Mouse (Mus musculus) neural tube, embryonic 13.5 days (tissue): ENCODE data around the gene Atp5l. TPM values are rescaled to one million over a fixed set of nuclear protein-coding genes. Genes with fewer than 3 reads are reported as not detected.

Experiments used
- ATAC-seq: fragments of 200-750 bp; cut with Nextera tagmentation; 2 replicates; pipeline ENCODE4 v1.8.0; 2017; ENCODE audit warnings: low read depth, mild to moderate bottlenecking, moderate TSS enrichment, moderate library complexity
- H3K27ac ChIP-seq: fragments of 300-500 bp; sonication (generic); replicated peaks from 2 replicates; pipeline ENCODE4 v1.5.1; 2015; ENCODE audit warnings: moderate library complexity, mild to moderate bottlenecking, inconsistent platforms
- H3K27me3 ChIP-seq: fragments of 300-500 bp; sonication (generic); 2 replicates; pipeline ENCODE4 v1.6.1; 2015; ENCODE audit warnings: mild to moderate bottlenecking, inconsistent platforms
- H3K36me3 ChIP-seq: fragments of 300-500 bp; sonication (generic); 2 replicates; pipeline ENCODE4 v1.6.1; 2015; ENCODE audit warnings: mild to moderate bottlenecking, inconsistent platforms
- H3K4me1 ChIP-seq: fragments of 300-500 bp; sonication (generic); replicated peaks from 2 replicates; pipeline ENCODE4 v1.6.1; 2015; ENCODE audit warnings: inconsistent platforms
- H3K4me2 ChIP-seq: fragments of 300-500 bp; sonication (generic); 2 replicates; pipeline ENCODE4 v1.6.1; 2015; ENCODE audit warnings: inconsistent platforms, mild to moderate bottlenecking, moderate library complexity
- H3K4me3 ChIP-seq: fragments of 300-500 bp; sonication (generic); 2 replicates; pipeline ENCODE4 v1.5.1; 2015; ENCODE audit warnings: mild to moderate bottlenecking, inconsistent platforms
- H3K9ac ChIP-seq: fragments of 300-500 bp; sonication (generic); 2 replicates; pipeline ENCODE4 v1.6.1; 2015; ENCODE audit warnings: moderate library complexity, mild to moderate bottlenecking, inconsistent platforms
- H3K9me3 ChIP-seq: fragments of 300-500 bp; sonication (generic); 2 replicates; pipeline ENCODE4 v1.6.1; 2016; ENCODE audit warnings: inconsistent platforms
- WGBS: fragments of 180-500 bp; shearing (Covaris S2); methylation state at CpG from one replicate; pipeline ENCODE4 v1.1.7; 2015; 5-methylcytosine and 5-hydroxymethylcytosine counted together
- polyA plus RNA-seq: library from polyadenylated mRNA; unstranded; fragments of >200 nt; fragmentation: Nextera tagmentation; extraction: Ambion mirVana; gene quantifications from 2 replicates; pipeline ENCODE4 v1.2.1, GENCODE M21; 2015

Atp5l gene
- polyA plus RNA-seq, 1 experiment from 2014 or later, result 838 TPM

DNA sequence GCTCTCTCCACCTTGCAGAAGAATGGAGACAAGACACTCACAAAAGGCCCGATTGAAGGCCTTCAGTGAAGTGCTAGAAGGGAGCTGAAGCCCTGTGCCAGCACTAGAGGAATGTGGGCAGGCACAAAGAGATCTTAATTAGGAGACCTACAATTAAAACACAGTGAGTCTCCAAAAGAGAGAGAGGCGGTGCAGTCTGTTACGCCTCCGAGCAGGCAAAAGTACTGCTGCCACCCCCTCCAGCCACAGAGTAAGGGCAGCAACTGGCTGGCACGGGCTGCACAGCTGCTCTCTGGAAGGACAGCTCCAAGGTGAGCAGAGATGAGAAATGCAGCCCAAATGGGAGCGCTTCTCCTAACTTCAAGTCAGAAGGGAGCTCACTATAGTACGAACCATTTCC lies 45.1 kb downstream of the Atp5l start:
- Histone ChIP-seq H3K27me3 (no peaks in the 10 kb centered on the region), H3K4me3 (no peak overlapping the region), H3K9me3 (no peaks in the 10 kb centered on the region), H3K9ac (peak overlapping the region; percentile 48; the same call in 1 of the 2 replicates), H3K4me1 (peaks cover 89% of the 10 kb centered on the region), H3K36me3 (no peaks in the 10 kb centered on the region; the same call in 1 of the 2 replicates), H3K4me2 (peak overlapping the region; percentile 18), H3K27ac (no peak overlapping the region)
- WGBS, result 24% methylated on average over 7 of the region's 7 CpGs
- no peak for ATAC-seq

DNA sequence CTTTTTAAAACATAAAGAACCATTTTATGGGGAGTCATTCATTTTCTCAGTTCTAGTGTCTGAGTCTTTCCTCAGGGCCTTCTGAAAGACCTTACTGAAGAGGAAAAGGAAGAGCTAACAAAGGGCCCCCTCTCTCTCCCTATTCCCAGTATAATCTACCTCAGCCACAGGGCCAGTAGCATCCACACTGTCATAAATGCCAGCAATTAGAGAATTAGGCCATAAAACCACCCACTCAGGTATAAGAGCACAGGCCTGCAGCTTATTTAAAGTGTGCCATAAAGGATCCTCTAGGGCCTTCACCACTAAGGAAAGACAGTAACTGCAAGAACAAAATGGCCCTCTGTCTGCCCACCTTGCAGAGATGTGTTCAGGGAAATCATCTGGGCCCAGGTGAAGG lies 46.3 kb downstream of the Atp5l start:
- H3K36me3 ChIP-seq, result no peaks in the 10 kb centered on the region; the same call in 1 of the 2 replicates
- H3K9me3 ChIP-seq, result no peaks in the 10 kb centered on the region
- no peaks in the 10 kb centered on the region for H3K27me3 ChIP-seq
- no peak overlapping the region for H3K4me2 ChIP-seq
- peak overlapping the region; percentile 50; the same call in 1 of the 2 replicates for H3K27ac ChIP-seq
- ATAC-seq, result no peak
- peaks cover 90% of the 10 kb centered on the region for H3K4me1 ChIP-seq
- no peak overlapping the region for H3K4me3 ChIP-seq
- H3K9ac ChIP-seq, result no peak overlapping the region

DNA sequence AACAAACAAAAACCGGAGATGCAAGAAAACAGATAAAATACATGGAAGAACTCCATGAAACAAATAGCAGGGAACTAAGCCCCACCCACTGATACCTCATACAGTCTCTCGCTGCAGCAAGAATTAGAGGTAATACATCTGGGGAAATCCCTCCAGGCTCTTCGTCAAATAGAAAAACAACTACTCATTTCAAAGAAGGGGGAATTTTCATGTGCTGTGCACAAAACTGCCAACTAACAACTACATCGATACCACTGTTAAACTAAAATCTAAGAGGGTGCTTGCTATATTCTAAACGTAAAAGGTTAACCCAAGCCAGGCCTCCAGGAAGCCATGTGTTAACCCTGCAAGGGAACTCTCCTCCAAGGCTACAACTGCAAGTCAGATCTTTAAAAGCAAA lies 46.9 kb downstream of the Atp5l start:
- Histone ChIP-seq H3K9ac (no peak overlapping the region), H3K4me2 (peak overlapping the region; percentile 20), H3K4me1 (peaks cover 89% of the 10 kb centered on the region), H3K4me3 (no peak overlapping the region), H3K9me3 (no peaks in the 10 kb centered on the region), H3K36me3 (no peaks in the 10 kb centered on the region; the same call in 1 of the 2 replicates), H3K27me3 (no peaks in the 10 kb centered on the region), H3K27ac (peak overlapping the region; percentile 50; the same call in 1 of the 2 replicates)
- WGBS, result 44% methylated on average over 5 of the region's 5 CpGs
- no peak for ATAC-seq

DNA sequence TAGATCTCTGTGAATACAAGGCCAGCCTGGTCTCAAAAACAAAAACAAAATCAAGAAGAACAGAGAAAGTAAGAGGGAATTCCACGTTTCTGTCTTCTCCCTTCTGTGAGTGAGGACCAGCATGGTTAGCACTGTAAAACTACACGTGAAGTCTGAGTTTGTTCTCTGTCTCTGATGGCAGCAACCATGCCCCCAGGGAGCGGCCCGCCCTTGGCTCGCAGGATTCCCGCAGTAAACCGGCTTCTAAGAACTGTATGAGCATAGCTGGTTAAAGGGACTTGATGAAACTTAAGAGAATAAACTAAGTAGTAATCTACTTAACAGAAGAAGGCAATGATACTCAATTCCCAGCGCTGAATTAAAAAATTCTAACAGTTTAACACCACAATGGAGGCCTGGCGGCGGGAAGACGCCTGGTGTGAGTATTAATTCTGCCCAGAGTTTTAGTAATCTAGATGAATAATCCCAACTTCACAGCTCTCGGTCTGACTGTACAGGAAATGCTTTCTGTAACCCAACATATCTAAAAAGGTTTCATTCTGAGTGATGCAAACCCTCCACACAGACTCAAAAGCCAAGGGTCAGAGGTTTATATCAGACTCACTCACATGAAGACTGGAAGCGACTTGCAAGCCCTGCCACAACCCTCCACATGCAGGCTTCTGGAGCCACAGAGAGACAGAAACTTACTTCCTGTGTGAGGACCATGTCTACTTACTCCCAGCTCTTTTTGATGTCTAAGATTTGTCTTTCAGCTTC lies 52.0 kb downstream of the Atp5l start:
- no peak overlapping the region for H3K9ac ChIP-seq
- WGBS, result 77% methylated on average over 13 of the region's 13 CpGs
- no peak for ATAC-seq
- peaks cover 20% of the 10 kb centered on the region for H3K36me3 ChIP-seq
- H3K4me1 ChIP-seq, result peaks cover 70% of the 10 kb centered on the region
- H3K27me3 ChIP-seq, result no peaks in the 10 kb centered on the region
- no peak overlapping the region for H3K4me2 ChIP-seq
- H3K9me3 ChIP-seq, result no peaks in the 10 kb centered on the region
- no peak overlapping the region for H3K27ac ChIP-seq
- no peak overlapping the region for H3K4me3 ChIP-seq

DNA sequence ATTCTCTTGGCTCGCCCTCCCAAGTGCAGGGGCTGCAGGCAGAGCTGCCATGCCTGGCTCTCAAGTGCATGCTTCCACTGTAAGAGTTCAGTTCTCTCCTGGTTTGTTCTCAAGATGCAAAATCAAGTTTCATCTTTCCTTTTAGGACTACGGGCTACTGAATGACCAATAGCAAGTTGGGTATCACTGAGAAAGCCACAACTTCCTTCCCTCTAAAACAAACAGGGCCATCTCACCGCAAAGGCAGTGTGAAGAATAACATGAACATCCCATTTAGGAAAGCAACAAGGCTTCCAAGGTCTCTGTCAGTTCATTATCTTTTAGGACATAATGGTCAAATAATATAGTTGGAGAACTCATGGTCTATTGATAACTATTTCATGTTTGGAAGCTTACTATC lies 52.9 kb downstream of the Atp5l start:
- Histone ChIP-seq H3K4me2 (no peak overlapping the region), H3K4me1 (peaks cover 61% of the 10 kb centered on the region), H3K4me3 (no peak overlapping the region), H3K36me3 (peaks cover 20% of the 10 kb centered on the region), H3K9ac (no peak overlapping the region), H3K27me3 (no peaks in the 10 kb centered on the region), H3K9me3 (no peaks in the 10 kb centered on the region), H3K27ac (no peak overlapping the region)
- ATAC-seq, result no peak
- 91% methylated on average over 3 of the region's 3 CpGs for WGBS

DNA sequence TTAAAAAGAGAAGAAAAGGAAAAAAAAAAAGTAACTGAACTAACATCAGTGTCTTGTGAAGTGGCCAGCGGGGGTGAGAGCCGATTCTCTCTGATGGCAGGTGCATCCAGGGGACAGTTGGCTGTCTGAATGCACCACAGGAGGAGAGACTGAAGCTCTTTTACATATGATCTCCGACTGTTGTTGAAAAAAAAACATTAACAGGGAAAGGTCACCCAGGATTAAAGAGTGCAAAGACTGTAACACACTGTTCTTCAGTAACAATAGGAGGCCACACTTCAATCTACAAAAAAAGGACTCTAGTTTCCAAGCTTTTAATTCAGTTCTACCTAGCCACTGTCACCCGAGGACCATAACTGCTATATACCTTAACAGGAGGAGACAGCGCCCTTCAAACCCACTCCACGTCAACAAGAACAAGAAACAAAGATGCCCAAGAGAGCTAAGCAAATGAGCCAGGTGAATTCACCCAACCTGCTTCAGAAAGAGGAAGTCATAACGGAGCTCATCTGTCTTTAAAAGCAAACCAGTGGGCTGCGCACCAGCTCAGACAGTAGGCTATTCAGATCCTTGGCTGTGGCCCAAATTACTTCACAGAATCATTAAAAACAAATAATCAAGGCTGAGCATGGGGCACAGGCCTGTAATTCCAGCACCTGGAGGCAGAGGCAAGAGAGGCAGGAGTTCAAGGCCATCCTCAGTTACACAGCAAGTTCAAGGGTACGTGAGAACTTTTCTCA lies 53.9 kb downstream of the Atp5l start:
- peaks cover 58% of the 10 kb centered on the region for H3K4me1 ChIP-seq
- WGBS, result 45% methylated on average over 9 of the region's 9 CpGs
- ATAC-seq, result no peak

More for the DNA sequence above, 53.9 kb downstream of the Atp5l start:
- Histone ChIP-seq H3K9me3 (no peaks in the 10 kb centered on the region), H3K36me3 (peaks cover 27% of the 10 kb centered on the region), H3K9ac (no peak overlapping the region), H3K27ac (peak overlapping the region; percentile 2), H3K4me3 (no peak overlapping the region), H3K4me2 (no peak overlapping the region), H3K27me3 (no peaks in the 10 kb centered on the region)

Other genes starting within 250 kb of the Atp5l start
- gene Treh, start 247.5 kb downstream of the Atp5l start, polyA plus RNA-seq, result not detected in 2 replicates
- gene Phldb1, start 185.5 kb downstream of the Atp5l start, polyA plus RNA-seq, result 42.5 and 43.7 TPM in 2 replicates
- gene Arcn1, start 152.9 kb downstream of the Atp5l start, polyA plus RNA-seq, result 147 and 168 TPM in 2 replicates
- gene Ift46, start 152.8 kb downstream of the Atp5l start, polyA plus RNA-seq, result 172 and 174 TPM in 2 replicates
- gene Tmem25, start 121.4 kb downstream of the Atp5l start, polyA plus RNA-seq, result 13.8 and 14.1 TPM in 2 replicates
- not detected in 2 replicates for gene Ttc36, start 117.7 kb downstream of the Atp5l start, polyA plus RNA-seq
- gene Kmt2a, start 39.4 kb downstream of the Atp5l start, polyA plus RNA-seq, result 20.9 and 25.0 TPM in 2 replicates
- 38.1 and 39.8 TPM in 2 replicates for gene Ube4a, start 44.9 kb upstream of the Atp5l start, polyA plus RNA-seq
- gene Cd3g, start 59.7 kb upstream of the Atp5l start, polyA plus RNA-seq, result not detected in 2 replicates
- not detected in 2 replicates for gene Cd3d, start 61.0 kb upstream of the Atp5l start, polyA plus RNA-seq
- gene Cd3e, start 88.9 kb upstream of the Atp5l start, polyA plus RNA-seq, result 0.32 TPM in 1 of 2 replicates, not detected in the other
- 0.59 and 1.3 TPM in 2 replicates for gene Mpzl2, start 119.1 kb upstream of the Atp5l start, polyA plus RNA-seq
- 0.92 and 1.2 TPM in 2 replicates for gene Mpzl3, start 134.4 kb upstream of the Atp5l start, polyA plus RNA-seq
- 0.20 and 0.23 TPM in 2 replicates for gene Jaml, start 158.4 kb upstream of the Atp5l start, polyA plus RNA-seq
- 9.2 and 9.7 TPM in 2 replicates for gene Scn2b, start 197.0 kb upstream of the Atp5l start, polyA plus RNA-seq
- 0.11 and 0.25 TPM in 2 replicates for gene Scn4b, start 217.7 kb upstream of the Atp5l start, polyA plus RNA-seq